ENCODE assay signal across 8 mouse cellular contexts in the genomic region with DNA sequence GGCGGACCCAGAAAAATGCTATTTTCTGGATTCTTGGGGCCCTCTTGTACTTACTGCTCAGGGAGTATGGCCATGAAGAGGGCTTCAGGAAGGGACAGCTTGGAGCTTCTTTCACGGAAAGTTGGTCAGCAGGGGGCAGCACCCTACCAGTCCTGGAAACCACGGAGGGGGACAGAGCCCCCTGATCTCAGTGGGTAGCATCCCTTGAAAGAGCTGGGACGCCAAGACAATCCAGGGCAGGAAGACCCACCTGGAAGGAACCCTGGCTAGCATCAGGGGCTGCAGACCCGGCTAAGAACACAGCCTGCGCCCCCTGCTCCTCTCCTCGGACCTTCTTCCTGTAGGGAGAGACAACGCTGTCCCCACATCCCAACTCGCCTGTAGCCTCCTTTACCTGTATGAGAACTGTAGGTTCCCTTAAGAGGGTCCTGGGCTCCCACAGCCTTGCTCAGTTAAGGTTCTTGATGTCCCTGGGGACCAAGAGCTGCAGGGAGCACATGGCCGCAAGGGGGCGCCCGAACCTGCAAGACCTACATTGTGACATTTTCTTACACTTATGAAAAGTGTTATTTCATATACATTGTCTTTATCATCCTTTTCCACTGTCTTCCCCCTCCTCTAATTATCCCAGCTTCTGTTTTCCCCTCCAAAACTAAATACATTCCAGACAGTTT. TPM values are rescaled to one million over a fixed set of nuclear protein-coding genes. Genes with fewer than 3 reads are reported as not detected.
DNase-seq lines count a peak whose midpoint lies in the region; ATAC-seq lines count a peak whose summit lies in the region.

No protein-coding gene starts in this region.

- H3K27me3 ChIP-seq in intestine, embryonic 15.5 days (replicated peaks) = no peaks in the 10 kb centered on the region

- peaks cover 12% of the 10 kb centered on the region for H3K4me1 ChIP-seq in intestine, embryonic 15.5 days (replicated peaks)

- peak; percentile 88 to 89 for DNase-seq in adrenal gland, adult 18-20 months (ENCODE audit: low spot score in 2 of 2)
- peak; percentile 90 for DNase-seq in embryo, embryonic 10.5 days (ENCODE audit: low spot score)
- DNase-seq in gastrocnemius, postnatal 36 days = peak; percentile 80 to 85
- peak; percentile 93 to 95 for DNase-seq in left cerebral cortex, postnatal 14 days (ENCODE audit: low spot score in 2 of 2)
- DNase-seq in mesoderm, embryonic 11.5 days (ENCODE audit: low read depth, low spot score) = peak; percentile 84
- DNase-seq in right cerebral cortex, postnatal 25 days = peak; percentile 79
- peak; percentile 81 to 90 for DNase-seq in urinary bladder, postnatal 36 days (ENCODE audit: low spot score in 2 of 2)

- H3K9me3 ChIP-seq in intestine, embryonic 15.5 days = no peaks in the 10 kb centered on the region

- no peaks in the 10 kb centered on the region for H3K36me3 ChIP-seq in intestine, embryonic 15.5 days

- peak; percentile 81 for ATAC-seq in intestine, embryonic 15.5 days

- H3K27ac ChIP-seq in intestine, embryonic 15.5 days = peak overlapping the region; percentile 19; the same call in 1 of the 2 replicates

- peak overlapping the region; percentile 39 for H3K9ac ChIP-seq in intestine, embryonic 15.5 days

- peak overlapping the region; percentile 22 for H3K4me3 ChIP-seq in intestine, embryonic 15.5 days (replicated peaks)

- H3K4me2 ChIP-seq in intestine, embryonic 15.5 days (replicated peaks) = peak overlapping the region; percentile 70

- intact Hi-C loops in gastrocnemius, postnatal 36 days (cut with DNase I) = loop anchor here (1.0 to 2.0 kb wide), 2 partner anchors 222 to 285 kb away; no protein-coding TSS in a partner anchor
- intact Hi-C loops in left cerebral cortex, postnatal 14 days (cut with DNase I) = loop anchor here (1.0 to 5.0 kb wide), 4 partner anchors 136 to 421 kb away; a partner anchor contains a TSS

- 14% methylated on average over 12 of the region's 12 CpGs for WGBS in intestine, embryonic 15.5 days

RNA-seq across cellular contexts. Expression of a gene that starts 3.1 kb away (rescaled TPM):
- not detected for total RNA-seq in adrenal gland, adult 18-20 months (2021)
- total RNA-seq in gastrocnemius, postnatal 36 days (2021) = not detected
- 0.21 and 0.30 TPM in 2 replicates for polyA plus RNA-seq in intestine, embryonic 15.5 days (2015; fragmentation: Nextera tagmentation; extraction: Ambion mirVana)
- not detected for total RNA-seq in left cerebral cortex, postnatal 14 days (2021)

RNA-seq across cellular contexts. Expression of a gene that starts 58.8 kb away (rescaled TPM):
- total RNA-seq in adrenal gland, adult 18-20 months (2021) = 10 to 100 TPM; 50.0 to 52.9 TPM
- 10 to 100 TPM; 23.7 to 27.7 TPM for total RNA-seq in gastrocnemius, postnatal 36 days (2021)
- 22.5 and 23.4 TPM in 2 replicates for polyA plus RNA-seq in intestine, embryonic 15.5 days (2015; fragmentation: Nextera tagmentation; extraction: Ambion mirVana)
- total RNA-seq in left cerebral cortex, postnatal 14 days (2021) = 10 to 100 TPM; 56.3 to 57.5 TPM

Comparison
In these comparisons a context has a peak if more than half of its experiments do, and no peak if none do; other contexts are left out.
1. Peak in every context shown above with its lines: DNase-seq, ATAC-seq, H3K4me3 ChIP-seq and H3K27ac ChIP-seq.